Mouse (Mus musculus): Measurements from ENCODE around the gene Ndfip2. TPM values are rescaled to one million over a fixed set of nuclear protein-coding genes. Genes with fewer than 3 reads are reported as not detected.

The Ndfip2 gene
- 155 and 175 TPM in 2 replicates for total RNA-seq (2014; rRNA removed)
- polyA plus RNA-seq (2015; fragmentation: Nextera tagmentation; extraction: Ambion mirVana) = 118 and 119 TPM in 2 replicates

DNA sequence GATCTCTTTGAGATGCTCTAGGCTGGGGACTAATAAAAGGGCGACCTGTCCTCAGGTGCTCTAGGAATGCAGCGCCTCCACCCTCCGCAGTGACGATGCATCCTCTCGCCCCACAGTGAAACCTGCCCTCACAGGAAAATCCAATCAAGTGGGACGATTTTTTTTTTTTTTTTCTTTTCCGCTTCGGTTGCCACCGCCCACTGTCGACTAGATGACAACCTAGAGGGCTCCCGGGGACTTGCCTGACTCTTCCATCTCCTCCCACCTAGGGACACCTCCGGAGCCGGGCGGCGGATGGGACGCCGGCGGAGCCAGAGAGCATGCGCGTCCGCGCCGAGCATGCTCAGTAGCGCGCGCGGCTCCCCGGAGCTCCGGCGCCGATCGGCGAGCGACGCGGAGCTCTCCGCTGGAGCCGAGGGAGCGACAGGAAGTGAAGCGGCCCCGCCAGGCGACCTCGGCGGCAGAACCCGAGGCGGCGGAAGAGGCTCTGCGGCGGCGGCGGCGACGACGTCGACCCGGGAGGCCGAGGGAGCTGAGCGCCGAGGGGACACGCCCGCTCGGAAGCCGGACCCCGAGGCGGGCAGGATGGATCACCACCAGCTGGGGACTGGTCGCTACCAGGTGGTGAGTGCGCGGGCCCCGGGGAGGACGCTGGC, at the start of gene Ndfip2:
Ndfip2 (plus strand) TSS at position 195 of the 656 bp plus-strand sequence.
- Histone ChIP-seq H3K27ac (peak within 1 kb of the TSS; percentile 88), H3K4me3 (ENCODE audit: low read length) (peak within 1 kb of the TSS; percentile 96), H3K9me3 (ENCODE audit: low read length) (no peaks in the 10 kb centered on the region), H3K4me1 (ENCODE audit: insufficient read depth, low read length) (0 out of 2 replicates have a peak, but pooled peaks cover 4% of the 10 kb centered on the region), H3K4me2 (ENCODE audit: low read depth, low read length) (peak within 1 kb of the TSS; percentile 67), H3K27me3 (ENCODE audit: insufficient read depth, low read length) (no peaks in the 10 kb centered on the region), H3K9ac (replicated peaks; ENCODE audit: low read length) (peak within 1 kb of the TSS; percentile 95), H3K36me3 (ENCODE audit: insufficient read depth, low read length) (no peaks in the 10 kb centered on the region)
- under 1% methylated on average over 68 of the region's 70 CpGs for WGBS
- no peak; the same call in 1 of the 2 replicates for TF ChIP-seq CTCF (IDR thresholded peaks at IDR 0.05; ENCODE audit: low read depth)
- peak; percentile 97 for ATAC-seq
- peak; percentile 95 for DNase-seq (ENCODE audit: low spot score)

DNA sequence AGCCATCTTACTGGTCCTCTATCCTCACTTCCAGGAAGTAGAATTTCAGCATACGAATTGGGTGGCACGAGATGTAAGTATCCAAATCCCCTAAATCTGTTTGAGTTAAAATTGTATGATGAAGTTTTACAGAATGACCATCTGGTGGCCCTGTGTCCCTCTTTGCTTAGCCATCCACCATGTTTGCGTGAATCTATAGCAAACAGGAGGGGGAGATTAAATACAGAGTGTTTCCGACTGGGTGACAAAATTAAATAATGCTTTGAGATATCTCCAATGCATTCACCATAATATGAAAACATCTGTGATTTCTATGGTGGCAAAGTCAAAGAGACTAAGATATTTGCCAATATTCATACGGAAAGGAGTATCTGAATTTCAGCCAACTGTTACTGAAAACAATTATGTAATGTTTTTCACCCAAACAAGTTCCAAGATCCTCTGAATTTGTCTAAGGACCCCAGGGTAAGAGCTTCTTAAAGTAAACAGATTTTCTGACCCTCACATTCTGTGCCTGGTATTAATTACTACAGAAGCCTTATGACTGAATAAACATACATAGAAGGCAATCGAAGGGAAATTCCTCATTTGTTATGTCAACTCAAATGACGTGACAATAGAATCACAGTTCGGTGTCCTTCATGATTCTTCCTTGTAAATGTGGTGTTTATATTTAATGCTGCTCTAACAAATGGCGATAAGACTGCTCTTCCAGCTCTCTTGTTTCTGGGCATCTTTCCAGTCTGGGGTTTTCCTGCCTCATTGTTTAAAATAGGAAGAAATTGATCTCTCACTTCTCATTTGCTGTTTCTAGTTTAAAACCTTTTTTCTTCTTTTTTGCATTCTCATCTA, 38.6 kb upstream of the Ndfip2 start:
- 67% methylated on average over 9 of the region's 9 CpGs for WGBS
- no peak overlapping the region for H3K9ac ChIP-seq (replicated peaks; ENCODE audit: low read length)
- H3K27me3 ChIP-seq (ENCODE audit: insufficient read depth, low read length) = no peaks in the 10 kb centered on the region
- H3K9me3 ChIP-seq (ENCODE audit: low read length) = no peaks in the 10 kb centered on the region
- H3K27ac ChIP-seq = no peak overlapping the region
- DNase-seq (ENCODE audit: low spot score) (peak; percentile 19), ATAC-seq (no peak)
- no peak overlapping the region for H3K4me2 ChIP-seq (ENCODE audit: low read depth, low read length)
- TF ChIP-seq CTCF (IDR thresholded peaks at IDR 0.05; ENCODE audit: low read depth) = no peak
- no peaks in the 10 kb centered on the region for H3K36me3 ChIP-seq (ENCODE audit: insufficient read depth, low read length)
- H3K4me1 ChIP-seq (ENCODE audit: insufficient read depth, low read length) = no peaks in the 10 kb centered on the region
- no peak overlapping the region for H3K4me3 ChIP-seq (ENCODE audit: low read length)

GRCm38 (mm10) chr14:105222240-105222639, 36.1 kb upstream of the Ndfip2 start:
- 85% methylated on average over 4 of the region's 4 CpGs for WGBS
- Histone ChIP-seq H3K27me3 (ENCODE audit: insufficient read depth, low read length) (no peaks in the 10 kb centered on the region), H3K36me3 (ENCODE audit: insufficient read depth, low read length) (no peaks in the 10 kb centered on the region), H3K9me3 (ENCODE audit: low read length) (no peaks in the 10 kb centered on the region), H3K27ac (no peak overlapping the region), H3K4me3 (ENCODE audit: low read length) (no peak overlapping the region), H3K9ac (replicated peaks; ENCODE audit: low read length) (no peak overlapping the region), H3K4me1 (ENCODE audit: insufficient read depth, low read length) (no peaks in the 10 kb centered on the region), H3K4me2 (ENCODE audit: low read depth, low read length) (no peak overlapping the region)
- ATAC-seq (no peak), DNase-seq (ENCODE audit: low spot score) (no peak)
- TF ChIP-seq CTCF (IDR thresholded peaks at IDR 0.05; ENCODE audit: low read depth) = no peak

- WGBS = 94% methylated on average over 4 of the region's 4 CpGs
- Histone ChIP-seq H3K36me3 (ENCODE audit: insufficient read depth, low read length) (no peaks in the 10 kb centered on the region), H3K9ac (replicated peaks; ENCODE audit: low read length) (no peak overlapping the region), H3K4me2 (ENCODE audit: low read depth, low read length) (no peak overlapping the region), H3K4me3 (ENCODE audit: low read length) (no peak overlapping the region), H3K9me3 (ENCODE audit: low read length) (no peaks in the 10 kb centered on the region), H3K27ac (no peak overlapping the region), H3K4me1 (ENCODE audit: insufficient read depth, low read length) (no peaks in the 10 kb centered on the region), H3K27me3 (ENCODE audit: insufficient read depth, low read length) (no peaks in the 10 kb centered on the region)
- no peak for TF ChIP-seq CTCF (IDR thresholded peaks at IDR 0.05; ENCODE audit: low read depth)
- ATAC-seq (no peak), DNase-seq (ENCODE audit: low spot score) (no peak)
Measured at GRCm38 (mm10) chr14:105225790-105226189, 32.6 kb upstream of the Ndfip2 start.

- Histone ChIP-seq H3K9ac (replicated peaks; ENCODE audit: low read length) (no peak overlapping the region), H3K4me3 (ENCODE audit: low read length) (no peak overlapping the region), H3K4me2 (ENCODE audit: low read depth, low read length) (no peak overlapping the region), H3K36me3 (ENCODE audit: insufficient read depth, low read length) (no peaks in the 10 kb centered on the region), H3K9me3 (ENCODE audit: low read length) (no peaks in the 10 kb centered on the region), H3K27me3 (ENCODE audit: insufficient read depth, low read length) (no peaks in the 10 kb centered on the region), H3K27ac (no peak overlapping the region), H3K4me1 (ENCODE audit: insufficient read depth, low read length) (no peaks in the 10 kb centered on the region)
- TF ChIP-seq CTCF (IDR thresholded peaks at IDR 0.05; ENCODE audit: low read depth) = peak; percentile 49
- 55% methylated on average over 6 of the region's 6 CpGs for WGBS
- peak; percentile 17 for DNase-seq (ENCODE audit: low spot score)
- 0 out of 2 replicates have a peak, but pooled peaks have one; percentile 29 for ATAC-seq
Measured at GRCm38 (mm10) chr14:105232421-105232820, 26.0 kb upstream of the Ndfip2 start.

DNA sequence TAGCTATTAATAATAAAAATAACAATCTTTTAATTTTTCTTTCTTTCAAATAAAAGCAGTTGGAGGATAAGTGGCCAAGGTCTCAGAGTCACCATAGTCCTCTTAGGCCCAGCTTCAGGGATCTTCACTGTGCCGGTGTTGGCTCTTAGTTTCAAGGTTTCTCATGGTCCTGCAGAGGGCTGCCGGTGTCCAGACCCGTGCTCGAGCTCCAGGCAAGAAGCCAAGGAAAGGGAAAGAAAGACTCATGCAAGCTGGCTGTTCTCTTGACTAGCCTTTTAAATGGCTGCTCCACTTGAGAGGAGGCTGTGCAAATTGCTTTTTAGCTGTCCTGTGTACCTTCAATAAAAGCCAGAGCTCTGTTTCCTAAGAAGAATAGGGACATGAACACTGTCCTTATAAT, 21.8 kb upstream of the Ndfip2 start:
- no peaks in the 10 kb centered on the region for H3K27me3 ChIP-seq (ENCODE audit: insufficient read depth, low read length)
- TF ChIP-seq CTCF (IDR thresholded peaks at IDR 0.05; ENCODE audit: low read depth) = no peak
- no peak overlapping the region for H3K27ac ChIP-seq
- WGBS = 55% methylated on average over 4 of the region's 4 CpGs
- no peaks in the 10 kb centered on the region for H3K9me3 ChIP-seq (ENCODE audit: low read length)
- no peaks in the 10 kb centered on the region for H3K4me1 ChIP-seq (ENCODE audit: insufficient read depth, low read length)
- no peaks in the 10 kb centered on the region for H3K36me3 ChIP-seq (ENCODE audit: insufficient read depth, low read length)
- H3K4me2 ChIP-seq (ENCODE audit: low read depth, low read length) = no peak overlapping the region
- ATAC-seq = no peak
- peak; percentile 30 for DNase-seq (ENCODE audit: low spot score)
- no peak overlapping the region for H3K4me3 ChIP-seq (ENCODE audit: low read length)
- H3K9ac ChIP-seq (replicated peaks; ENCODE audit: low read length) = no peak overlapping the region
